Mouse (Mus musculus) midbrain, postnatal 0 days (tissue): ENCODE results near the gene Slc1a2. TPM values are rescaled to one million over a fixed set of nuclear protein-coding genes. Genes with fewer than 3 reads are reported as not detected.
A peak's percentile ranks its signal among the peaks of the same experiment; 100 is the strongest.

ENCODE experiments used
- ATAC-seq: fragments of 200-750 bp; cut with Nextera tagmentation; 2 replicates; pipeline ENCODE4 v1.8.0; 2017; ENCODE audit warnings: moderate number of reproducible peaks, mild to moderate bottlenecking, moderate TSS enrichment, moderate library complexity; ENCODE audit not compliant: low FRiP score
- DNase-seq: peaks from one replicate; pipeline ENCODE4 v3.0.0-alpha.2; 2015; ENCODE audit warnings: low spot score
- H3K27ac ChIP-seq: fragments of 300-500 bp; sonication (generic); 2 replicates; pipeline ENCODE4 v1.5.1; 2014; ENCODE audit warnings: low read depth, mild to moderate bottlenecking, low read length, mixed read lengths
- H3K27me3 ChIP-seq: fragments of 300-500 bp; sonication (generic); 2 replicates; pipeline ENCODE4 v1.6.1; 2014; ENCODE audit warnings: low read length, control low read depth, mixed read lengths; ENCODE audit not compliant: insufficient read depth
- H3K36me3 ChIP-seq: fragments of 300-500 bp; sonication (generic); 2 replicates; pipeline ENCODE4 v1.6.1; 2014; ENCODE audit warnings: low read length, control low read depth, mixed read lengths; ENCODE audit not compliant: insufficient read depth
- H3K4me1 ChIP-seq: fragments of 300-500 bp; sonication (generic); 2 replicates; pipeline ENCODE4 v1.6.1; 2014; ENCODE audit warnings: mild to moderate bottlenecking, control low read depth, antibody characterized with exemption, low read length, mixed read lengths; ENCODE audit not compliant: insufficient read depth
- H3K4me2 ChIP-seq: fragments of 300-500 bp; sonication (generic); 2 replicates; pipeline ENCODE4 v1.6.1; 2014; ENCODE audit warnings: low read depth, mild to moderate bottlenecking, low read length, mixed read lengths; ENCODE audit not compliant: poor library complexity, severe bottlenecking
- H3K4me3 ChIP-seq: fragments of 300-500 bp; sonication (generic); 2 replicates; pipeline ENCODE4 v1.5.1; 2014; ENCODE audit warnings: low read depth, mild to moderate bottlenecking, low read length, moderate library complexity
- H3K9ac ChIP-seq: fragments of 300-500 bp; sonication (generic); replicated peaks from 2 replicates; pipeline ENCODE4 v1.6.1; 2014; ENCODE audit warnings: mild to moderate bottlenecking, low read length, moderate library complexity, mixed read lengths; ENCODE audit not compliant: poor library complexity, severe bottlenecking
- H3K9me3 ChIP-seq: fragments of 300-500 bp; sonication (generic); 2 replicates; pipeline ENCODE4 v1.6.1; 2016; ENCODE audit warnings: low read length, control low read depth
- CTCF ChIP-seq: IDR thresholded peaks from 2 replicates; pipeline ENCODE4 v1.5.1; 2016; ENCODE audit warnings: antibody characterized with exemption, mild to moderate bottlenecking
- WGBS: fragments of 180-500 bp; shearing (Covaris S2); extraction: QIAGEN DNeasy Blood & Tissue Kit; methylation state at CpG from one replicate; pipeline ENCODE4 v1.1.7; 2014; 5-methylcytosine and 5-hydroxymethylcytosine counted together
- polyA plus RNA-seq: library from polyadenylated mRNA; unstranded; fragments of >200 nt; fragmentation: Nextera tagmentation; extraction: Ambion mirVana; gene quantifications from 2 replicates; pipeline ENCODE4 v1.2.1, GENCODE M21; 2015
- total RNA-seq: library from RNA; depleted of rRNA; stranded (reverse); fragments of >200 nt; gene quantifications from 2 replicates; pipeline ENCODE4 v1.2.3, GENCODE M21; 2014

The Slc1a2 gene
- total and polyA plus RNA-seq, 2 experiments from 2014 or later: 15.7 to 102 TPM

GRCm38 (mm10) chr2:102760284-102761072 lies 102.0 kb downstream of the Slc1a2 start:
- H3K9ac ChIP-seq: no peak overlapping the region
- H3K27me3 ChIP-seq: no peaks in the 10 kb centered on the region
- H3K9me3 ChIP-seq: no peaks in the 10 kb centered on the region
- 74% methylated on average over 5 of the region's 5 CpGs for WGBS
- no peak overlapping the region for H3K4me3 ChIP-seq
- no peak for TF ChIP-seq CTCF
- H3K4me1 ChIP-seq: no peaks in the 10 kb centered on the region
- H3K36me3 ChIP-seq: peaks cover 11% of the 10 kb centered on the region; the same call in 1 of the 2 replicates
- H3K27ac ChIP-seq: no peak overlapping the region
- ATAC-seq (no peak), DNase-seq (peak; percentile 32)
- H3K4me2 ChIP-seq: no peak overlapping the region

- H3K9me3 ChIP-seq: no peaks in the 10 kb centered on the region
- no peak for TF ChIP-seq CTCF
- DNase-seq: no peak
- no peak for ATAC-seq
- no peak overlapping the region for H3K4me2 ChIP-seq
- no peak overlapping the region for H3K27ac ChIP-seq
- no peaks in the 10 kb centered on the region for H3K4me1 ChIP-seq
- no peak overlapping the region for H3K4me3 ChIP-seq
- H3K9ac ChIP-seq: no peak overlapping the region
- 86% methylated on average over 3 of the region's 3 CpGs for WGBS
- H3K36me3 ChIP-seq: peaks cover 11% of the 10 kb centered on the region; the same call in 1 of the 2 replicates
- H3K27me3 ChIP-seq: no peaks in the 10 kb centered on the region
Observed at GRCm38 (mm10) chr2:102763176-102763575, 104.7 kb downstream of the Slc1a2 start.

- ATAC-seq (no peak), DNase-seq (no peak)
- Histone ChIP-seq H3K9ac (no peak overlapping the region), H3K27ac (no peak overlapping the region), H3K4me2 (no peak overlapping the region), H3K27me3 (no peaks in the 10 kb centered on the region), H3K9me3 (no peaks in the 10 kb centered on the region), H3K36me3 (peaks cover 11% of the 10 kb centered on the region; the same call in 1 of the 2 replicates), H3K4me1 (no peaks in the 10 kb centered on the region), H3K4me3 (no peak overlapping the region)
- no peak for TF ChIP-seq CTCF
- 78% methylated on average over 2 of the region's 2 CpGs for WGBS
Observed at GRCm38 (mm10) chr2:102763991-102764390, 105.5 kb downstream of the Slc1a2 start.

DNA sequence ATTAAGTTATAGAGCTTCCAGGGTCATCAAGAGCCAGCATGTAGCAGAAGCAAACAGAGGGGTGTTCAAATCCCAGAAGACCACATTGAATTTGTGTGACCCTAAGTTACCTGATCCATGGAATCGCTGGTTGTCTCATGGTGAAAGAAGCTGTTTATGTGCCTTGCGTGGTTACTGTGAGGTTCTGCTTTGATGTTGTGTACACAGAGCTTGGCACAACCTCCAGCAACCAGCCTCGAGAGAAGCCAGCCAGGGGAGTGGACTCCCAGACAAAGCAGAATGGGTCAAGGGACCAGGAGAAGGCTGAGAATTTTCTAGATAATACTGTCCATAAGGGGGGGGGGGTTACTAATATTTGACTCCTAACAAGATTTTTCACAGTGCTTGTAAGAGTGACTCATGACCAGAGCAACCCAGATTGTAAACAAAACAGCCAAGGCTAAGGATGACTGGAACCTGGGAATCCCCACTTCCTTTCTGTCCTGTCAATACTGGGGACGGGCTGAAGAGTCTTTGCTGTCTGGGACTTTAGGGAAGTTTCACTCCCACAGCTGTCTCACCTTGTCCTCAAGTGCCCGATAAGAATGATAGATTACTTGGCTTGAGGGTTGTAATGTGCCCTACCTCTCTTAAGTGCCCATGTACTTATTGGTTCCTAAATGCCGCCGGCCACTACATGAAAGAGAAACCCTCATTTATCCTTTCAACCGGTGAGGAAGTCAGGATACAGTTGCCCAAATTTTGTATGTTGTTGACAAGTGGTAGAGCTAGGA lies 106.3 kb downstream of the Slc1a2 start:
- no peak for ATAC-seq
- peaks cover 11% of the 10 kb centered on the region; the same call in 1 of the 2 replicates for H3K36me3 ChIP-seq

GRCm38 (mm10) chr2:102768267-102768666 lies 109.8 kb downstream of the Slc1a2 start:
- DNase-seq (no peak), ATAC-seq (no peak)
- WGBS: 81% methylated on average over 3 of the region's 3 CpGs
- Histone ChIP-seq H3K9me3 (no peaks in the 10 kb centered on the region), H3K4me3 (no peak overlapping the region), H3K27me3 (no peaks in the 10 kb centered on the region), H3K9ac (no peak overlapping the region), H3K4me1 (no peaks in the 10 kb centered on the region), H3K36me3 (peaks cover 7% of the 10 kb centered on the region; the same call in 1 of the 2 replicates), H3K27ac (no peak overlapping the region), H3K4me2 (no peak overlapping the region)
- TF ChIP-seq CTCF: no peak

More for the DNA sequence above, 106.3 kb downstream of the Slc1a2 start:
- H3K4me1 ChIP-seq: no peaks in the 10 kb centered on the region
- H3K27ac ChIP-seq: no peak overlapping the region
- H3K27me3 ChIP-seq: no peaks in the 10 kb centered on the region
- no peak overlapping the region for H3K4me3 ChIP-seq
- WGBS: 87% methylated on average over 8 of the region's 8 CpGs
- no peak for DNase-seq
- TF ChIP-seq CTCF: no peak
- no peak overlapping the region for H3K4me2 ChIP-seq
- H3K9me3 ChIP-seq: no peaks in the 10 kb centered on the region
- H3K9ac ChIP-seq: no peak overlapping the region

DNA sequence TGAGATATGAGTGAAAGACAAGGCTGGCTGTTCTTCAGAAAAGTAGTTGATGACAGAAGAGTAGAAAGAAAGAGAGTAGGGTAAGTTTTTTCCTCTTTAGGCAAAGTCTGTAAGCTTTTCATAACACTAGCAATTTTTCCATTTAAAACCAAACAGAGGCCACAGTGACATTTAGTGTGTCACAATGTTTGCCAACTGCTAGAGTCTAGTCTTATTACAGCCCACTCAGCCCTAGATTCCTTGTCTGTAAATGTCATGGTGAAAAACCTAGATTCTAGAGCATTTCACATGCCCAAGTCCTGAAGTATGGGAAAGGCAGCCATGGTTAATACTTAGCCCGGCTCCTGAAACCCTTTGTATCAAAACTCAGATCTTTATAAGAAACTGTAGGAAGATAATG lies 112.8 kb downstream of the Slc1a2 start:
- H3K9ac ChIP-seq: no peak overlapping the region
- no peak for TF ChIP-seq CTCF
- ATAC-seq (no peak), DNase-seq (no peak)
- no peaks in the 10 kb centered on the region for H3K9me3 ChIP-seq
- H3K27ac ChIP-seq: no peak overlapping the region
- peaks cover 4% of the 10 kb centered on the region; the same call in 1 of the 2 replicates for H3K36me3 ChIP-seq
- H3K4me1 ChIP-seq: no peaks in the 10 kb centered on the region
- WGBS: 85% methylated on average over 1 of the region's 1 CpGs
- no peaks in the 10 kb centered on the region for H3K27me3 ChIP-seq
- H3K4me3 ChIP-seq: no peak overlapping the region
- H3K4me2 ChIP-seq: no peak overlapping the region
